Mouse (Mus musculus): ENCODE measurements around the gene Pcnx2. TPM values are rescaled to one million over a fixed set of nuclear protein-coding genes. Genes with fewer than 3 reads are reported as not detected.
A peak's percentile ranks its signal among the peaks of the same experiment; 100 is the strongest.

The Pcnx2 gene
- polyA plus RNA-seq, 1 experiment from 2014 or later, result 5.6 TPM

GRCm38 (mm10) chr8:125818796-125819195 lies 79.3 kb downstream of the Pcnx2 start:
- WGBS, result 81% methylated on average over 9 of the region's 9 CpGs
- no peak overlapping the region for H3K27ac ChIP-seq (ENCODE audit: low read length)
- no peak for ATAC-seq

GRCm38 (mm10) chr8:125816742-125817141 lies 81.4 kb downstream of the Pcnx2 start:
- ATAC-seq, result no peak
- no peaks in the 10 kb centered on the region for H3K27me3 ChIP-seq (replicated peaks; ENCODE audit: control insufficient read depth, insufficient read depth, low read length)
- 63% methylated on average over 5 of the region's 5 CpGs for WGBS

More at GRCm38 (mm10) chr8:125818796-125819195, 79.3 kb downstream of the Pcnx2 start:
- Histone ChIP-seq H3K4me3 (replicated peaks; ENCODE audit: low read length) (no peak overlapping the region), H3K9ac (replicated peaks; ENCODE audit: low read depth, low read length) (no peak overlapping the region), H3K27me3 (replicated peaks; ENCODE audit: control insufficient read depth, insufficient read depth, low read length) (no peaks in the 10 kb centered on the region), H3K4me1 (replicated peaks; ENCODE audit: control insufficient read depth, insufficient read depth, low read length) (peaks cover 20% of the 10 kb centered on the region), H3K4me2 (ENCODE audit: low read length) (no peak overlapping the region), H3K36me3 (ENCODE audit: control insufficient read depth, insufficient read depth) (peaks cover 14% of the 10 kb centered on the region), H3K9me3 (ENCODE audit: control insufficient read depth, low read length) (peaks cover 6% of the 10 kb centered on the region)

GRCm38 (mm10) chr8:125808826-125809225 lies 89.3 kb downstream of the Pcnx2 start:
- Histone ChIP-seq H3K9ac (replicated peaks; ENCODE audit: low read depth, low read length) (no peak overlapping the region), H3K9me3 (ENCODE audit: control insufficient read depth, low read length) (no peaks in the 10 kb centered on the region), H3K4me1 (replicated peaks; ENCODE audit: control insufficient read depth, insufficient read depth, low read length) (0 out of 2 replicates have a peak, but pooled peaks cover 2% of the 10 kb centered on the region), H3K4me2 (ENCODE audit: low read length) (no peak overlapping the region), H3K36me3 (ENCODE audit: control insufficient read depth, insufficient read depth) (peaks cover 6% of the 10 kb centered on the region), H3K27me3 (replicated peaks; ENCODE audit: control insufficient read depth, insufficient read depth, low read length) (no peaks in the 10 kb centered on the region), H3K4me3 (replicated peaks; ENCODE audit: low read length) (no peak overlapping the region), H3K27ac (ENCODE audit: low read length) (no peak overlapping the region)
- ATAC-seq, result no peak
- 79% methylated on average over 6 of the region's 6 CpGs for WGBS

More at GRCm38 (mm10) chr8:125816742-125817141, 81.4 kb downstream of the Pcnx2 start:
- Histone ChIP-seq H3K4me2 (ENCODE audit: low read length) (no peak overlapping the region), H3K4me1 (replicated peaks; ENCODE audit: control insufficient read depth, insufficient read depth, low read length) (peaks cover 13% of the 10 kb centered on the region), H3K9ac (replicated peaks; ENCODE audit: low read depth, low read length) (no peak overlapping the region), H3K4me3 (replicated peaks; ENCODE audit: low read length) (no peak overlapping the region), H3K27ac (ENCODE audit: low read length) (no peak overlapping the region), H3K9me3 (ENCODE audit: control insufficient read depth, low read length) (peaks cover 6% of the 10 kb centered on the region), H3K36me3 (ENCODE audit: control insufficient read depth, insufficient read depth) (peaks cover 18% of the 10 kb centered on the region)

GRCm38 (mm10) chr8:125807905-125808310 lies 90.2 kb downstream of the Pcnx2 start:
- ATAC-seq, result no peak
- Histone ChIP-seq H3K36me3 (ENCODE audit: control insufficient read depth, insufficient read depth) (peaks cover 3% of the 10 kb centered on the region; the same call in 1 of the 2 replicates), H3K4me2 (ENCODE audit: low read length) (no peak overlapping the region), H3K4me1 (replicated peaks; ENCODE audit: control insufficient read depth, insufficient read depth, low read length) (0 out of 2 replicates have a peak, but pooled peaks cover 2% of the 10 kb centered on the region), H3K27ac (ENCODE audit: low read length) (no peak overlapping the region), H3K9ac (replicated peaks; ENCODE audit: low read depth, low read length) (no peak overlapping the region), H3K9me3 (ENCODE audit: control insufficient read depth, low read length) (no peaks in the 10 kb centered on the region), H3K27me3 (replicated peaks; ENCODE audit: control insufficient read depth, insufficient read depth, low read length) (no peaks in the 10 kb centered on the region), H3K4me3 (replicated peaks; ENCODE audit: low read length) (no peak overlapping the region)
- WGBS, result 94% methylated on average over 12 of the region's 12 CpGs

GRCm38 (mm10) chr8:125806459-125806858 lies 91.7 kb downstream of the Pcnx2 start:
- WGBS, result 86% methylated on average over 12 of the region's 12 CpGs
- Histone ChIP-seq H3K9ac (replicated peaks; ENCODE audit: low read depth, low read length) (no peak overlapping the region), H3K4me1 (replicated peaks; ENCODE audit: control insufficient read depth, insufficient read depth, low read length) (0 out of 2 replicates have a peak, but pooled peaks cover 2% of the 10 kb centered on the region), H3K9me3 (ENCODE audit: control insufficient read depth, low read length) (no peaks in the 10 kb centered on the region), H3K36me3 (ENCODE audit: control insufficient read depth, insufficient read depth) (peaks cover 3% of the 10 kb centered on the region; the same call in 1 of the 2 replicates), H3K4me3 (replicated peaks; ENCODE audit: low read length) (no peak overlapping the region), H3K27me3 (replicated peaks; ENCODE audit: control insufficient read depth, insufficient read depth, low read length) (no peaks in the 10 kb centered on the region), H3K27ac (ENCODE audit: low read length) (no peak overlapping the region), H3K4me2 (ENCODE audit: low read length) (no peak overlapping the region)
- no peak for ATAC-seq

GRCm38 (mm10) chr8:125796970-125797369 lies 101.1 kb downstream of the Pcnx2 start:
- H3K27ac ChIP-seq (ENCODE audit: low read length), result no peak overlapping the region
- 92% methylated on average over 2 of the region's 2 CpGs for WGBS
- no peaks in the 10 kb centered on the region for H3K9me3 ChIP-seq (ENCODE audit: control insufficient read depth, low read length)
- no peaks in the 10 kb centered on the region for H3K4me1 ChIP-seq (replicated peaks; ENCODE audit: control insufficient read depth, insufficient read depth, low read length)
- H3K4me3 ChIP-seq (replicated peaks; ENCODE audit: low read length), result no peak overlapping the region
- H3K4me2 ChIP-seq (ENCODE audit: low read length), result no peak overlapping the region
- no peaks in the 10 kb centered on the region for H3K36me3 ChIP-seq (ENCODE audit: control insufficient read depth, insufficient read depth)
- H3K9ac ChIP-seq (replicated peaks; ENCODE audit: low read depth, low read length), result no peak overlapping the region
- H3K27me3 ChIP-seq (replicated peaks; ENCODE audit: control insufficient read depth, insufficient read depth, low read length), result no peaks in the 10 kb centered on the region
- no peak for ATAC-seq

- WGBS, result 90% methylated on average over 2 of the region's 2 CpGs
- Histone ChIP-seq H3K4me2 (ENCODE audit: low read length) (no peak overlapping the region), H3K4me1 (replicated peaks; ENCODE audit: control insufficient read depth, insufficient read depth, low read length) (no peaks in the 10 kb centered on the region), H3K9me3 (ENCODE audit: control insufficient read depth, low read length) (no peaks in the 10 kb centered on the region), H3K27ac (ENCODE audit: low read length) (no peak overlapping the region), H3K36me3 (ENCODE audit: control insufficient read depth, insufficient read depth) (no peaks in the 10 kb centered on the region), H3K9ac (replicated peaks; ENCODE audit: low read depth, low read length) (no peak overlapping the region), H3K27me3 (replicated peaks; ENCODE audit: control insufficient read depth, insufficient read depth, low read length) (no peaks in the 10 kb centered on the region), H3K4me3 (replicated peaks; ENCODE audit: low read length) (no peak overlapping the region)
- ATAC-seq, result no peak
These were observed 102.8 kb downstream of the Pcnx2 start for GRCm38 (mm10) chr8:125795341-125795740.

- Histone ChIP-seq H3K36me3 (ENCODE audit: control insufficient read depth, insufficient read depth) (no peaks in the 10 kb centered on the region), H3K4me1 (replicated peaks; ENCODE audit: control insufficient read depth, insufficient read depth, low read length) (no peaks in the 10 kb centered on the region), H3K4me3 (replicated peaks; ENCODE audit: low read length) (no peak overlapping the region), H3K9ac (replicated peaks; ENCODE audit: low read depth, low read length) (no peak overlapping the region), H3K4me2 (ENCODE audit: low read length) (no peak overlapping the region), H3K9me3 (ENCODE audit: control insufficient read depth, low read length) (no peaks in the 10 kb centered on the region), H3K27me3 (replicated peaks; ENCODE audit: control insufficient read depth, insufficient read depth, low read length) (no peaks in the 10 kb centered on the region), H3K27ac (ENCODE audit: low read length) (no peak overlapping the region)
- ATAC-seq, result no peak
- 78% methylated on average over 9 of the region's 9 CpGs for WGBS
These were observed 105.2 kb downstream of the Pcnx2 start for GRCm38 (mm10) chr8:125792816-125793455.

GRCm38 (mm10) chr8:125786886-125787285 lies 111.2 kb downstream of the Pcnx2 start:
- H3K4me3 ChIP-seq (replicated peaks; ENCODE audit: low read length), result no peak overlapping the region
- H3K4me2 ChIP-seq (ENCODE audit: low read length), result no peak overlapping the region
- peaks cover 5% of the 10 kb centered on the region for H3K4me1 ChIP-seq (replicated peaks; ENCODE audit: control insufficient read depth, insufficient read depth, low read length)
- H3K9ac ChIP-seq (replicated peaks; ENCODE audit: low read depth, low read length), result no peak overlapping the region
- no peaks in the 10 kb centered on the region for H3K36me3 ChIP-seq (ENCODE audit: control insufficient read depth, insufficient read depth)
- no peaks in the 10 kb centered on the region for H3K27me3 ChIP-seq (replicated peaks; ENCODE audit: control insufficient read depth, insufficient read depth, low read length)
- ATAC-seq, result peak; percentile 28; the same call in 1 of the 2 replicates
- H3K9me3 ChIP-seq (ENCODE audit: control insufficient read depth, low read length), result no peaks in the 10 kb centered on the region
- no peak overlapping the region for H3K27ac ChIP-seq (ENCODE audit: low read length)
- whole genome bisulfite sequencing, result 62% methylated on average over 7 of the region's 7 CpGs

Data from forebrain, embryonic 16.5 days (tissue).